Mouse (Mus musculus) heart, postnatal 10 days (tissue): ENCODE measurements around the gene Nans. TPM values are rescaled to one million over a fixed set of nuclear protein-coding genes. Genes with fewer than 3 reads are reported as not detected.

Source experiments
- DNase-seq, 2 experiments: peaks; one replicate each; pipeline ENCODE4 v3.0.0; 2021
- intact Hi-C: fragments of 180-260 bp; cut with DNase I; formaldehyde crosslinking; loops from one replicate; pipeline ENCODE4 v1.15.1; 2025
- total RNA-seq, 2 experiments: library from RNA; stranded (reverse); gene quantifications; 2 replicates each; pipeline ENCODE4 v1.2.3; 2021

Nans gene
- total RNA-seq, 2 experiments from 2014 or later, result 30.6 to 34.5 TPM

DNA sequence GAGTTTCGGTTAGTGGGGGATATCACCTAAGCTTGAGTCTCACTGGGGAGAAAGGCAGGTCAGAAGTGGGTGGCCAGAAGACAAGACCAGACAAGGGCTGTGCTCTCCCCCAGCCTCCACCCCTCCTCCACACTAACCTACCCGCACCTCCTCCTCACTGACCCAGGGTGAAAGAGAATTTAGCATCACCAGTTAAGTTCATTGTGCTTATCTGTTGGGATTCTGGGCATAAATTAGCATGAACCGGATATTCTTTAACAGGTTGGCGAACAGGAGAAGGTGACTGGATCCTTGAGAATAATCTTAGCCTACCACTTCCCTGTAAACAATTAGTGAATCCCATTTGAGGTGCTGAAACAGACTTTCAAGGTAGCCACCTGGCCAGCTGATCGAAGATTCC is 13.9 kb upstream of the Nans start:
- intact Hi-C loops, result no loop called here
- DNase-seq, result no peak

DNA sequence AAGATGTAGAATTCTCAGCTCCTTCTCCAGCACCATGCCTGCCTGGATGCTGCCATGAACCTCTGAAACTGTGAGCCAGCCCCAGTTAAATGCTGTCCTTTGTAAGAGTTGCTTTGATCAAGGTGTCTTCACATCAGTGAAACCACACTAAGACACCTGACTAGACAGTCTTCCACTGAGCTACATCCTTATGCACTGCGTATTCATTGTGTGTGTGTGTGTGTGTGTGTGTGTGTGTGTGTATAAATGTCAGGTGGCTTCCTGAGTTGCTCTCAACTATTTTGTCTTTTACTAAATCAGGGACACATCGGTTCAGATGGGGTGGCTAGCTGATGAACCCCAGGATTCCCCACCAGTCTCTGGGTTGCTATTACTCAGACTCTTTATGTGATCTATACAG is 10.0 kb upstream of the Nans start:
- intact Hi-C loops, result no loop called here
- DNase-seq, result no peak

GRCm38 (mm10) chr4:46485696-46486417 is 3.2 kb upstream of the Nans start:
- DNase-seq, result peak; percentile 85
- intact Hi-C loops, result loop anchor here (2.0 kb wide), 1 partner anchor 33 kb away; no protein-coding TSS in a partner anchor

DNA sequence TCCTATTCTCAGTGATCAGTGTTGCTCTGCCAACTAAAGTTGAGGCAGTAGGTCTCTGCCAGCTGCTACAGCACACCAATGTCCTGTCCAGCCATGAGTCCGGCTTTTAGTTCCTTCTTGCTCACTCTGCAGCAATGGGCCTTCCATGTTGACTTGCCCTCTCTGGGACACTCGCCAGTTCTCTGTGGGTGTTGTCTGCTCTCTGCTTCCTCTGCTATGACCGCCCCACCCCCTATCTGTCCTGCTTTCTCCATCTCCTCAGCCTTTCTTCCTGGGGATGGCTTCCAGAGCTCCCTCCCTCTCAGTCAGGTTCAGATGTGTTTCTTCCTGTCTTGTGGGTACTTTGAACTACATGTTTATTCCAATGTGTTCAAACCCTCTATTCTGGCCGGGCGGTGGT is 1.7 kb upstream of the Nans start:
- intact Hi-C loops, result loop anchor here (2.0 kb wide), 1 partner anchor 35 kb away; no protein-coding TSS in a partner anchor

DNA sequence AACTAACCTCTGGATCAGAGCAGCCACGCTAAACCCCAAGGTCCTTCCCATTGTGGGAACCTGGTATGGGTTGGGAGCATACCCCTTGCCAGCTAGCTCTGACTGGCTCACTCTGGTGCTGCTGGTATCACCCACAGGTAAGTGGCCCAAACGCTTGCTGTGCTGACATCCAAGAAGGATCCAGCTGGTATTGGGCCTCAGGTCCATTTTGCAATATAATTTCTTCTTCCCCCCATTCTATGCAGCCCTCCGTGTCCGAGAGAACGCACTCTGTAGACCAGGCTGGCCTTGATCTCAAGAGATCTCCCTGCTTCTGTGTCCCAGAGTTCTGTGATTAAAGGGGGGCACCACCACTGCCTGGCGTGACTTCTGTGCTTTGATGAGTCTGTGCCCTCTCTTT is 4.0 kb downstream of the Nans start:
- intact Hi-C loops, result no loop called here
- DNase-seq, result no peak

More for the DNA sequence above, 1.7 kb upstream of the Nans start:
- DNase-seq, result peak; percentile 73 to 77

- intact Hi-C loops, result loop anchor here (5.0 kb wide), 1 partner anchor 162 kb away; no protein-coding TSS in a partner anchor
- DNase-seq, result no peak
Measured at GRCm38 (mm10) chr4:46495543-46495942, 6.5 kb downstream of the Nans start.

DNA sequence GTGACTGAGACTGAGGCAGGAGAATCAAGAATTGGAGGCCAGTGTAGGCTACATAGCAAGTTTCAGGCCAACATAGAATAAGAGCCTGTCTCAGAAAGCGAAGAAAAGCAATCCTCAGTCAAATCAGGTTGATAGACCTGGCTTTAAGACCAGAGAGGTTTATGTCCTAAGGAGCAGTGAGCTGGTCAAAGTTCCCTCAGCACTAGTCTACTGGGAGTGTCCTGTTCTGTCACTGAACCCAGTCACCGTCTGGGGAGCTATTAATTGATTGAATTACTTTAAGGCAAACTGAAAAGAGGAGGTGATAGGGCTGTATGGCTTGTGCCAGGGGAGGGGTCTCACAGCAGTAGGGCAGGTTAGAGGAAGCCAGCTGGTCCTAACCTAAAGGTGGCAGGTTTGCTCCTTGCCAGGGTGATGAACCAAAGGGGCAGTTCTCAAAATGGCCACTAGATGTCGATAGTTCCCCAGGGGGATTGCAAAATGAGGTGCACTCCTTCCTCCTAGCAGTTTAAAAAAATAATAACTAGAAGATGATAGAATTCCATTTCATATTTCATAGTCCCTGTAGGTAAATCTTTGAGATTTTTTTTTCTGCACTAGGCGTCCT is 8.3 kb downstream of the Nans start:
- intact Hi-C loops, result loop anchor here (5.0 kb wide), 1 partner anchor 160 kb away; no protein-coding TSS in a partner anchor
- DNase-seq, result peak; percentile 80 to 88

GRCm38 (mm10) chr4:46498511-46498910 is 9.5 kb downstream of the Nans start:
- DNase-seq, result no peak
- intact Hi-C loops, result loop anchor here (5.0 kb wide), 1 partner anchor 159 kb away; no protein-coding TSS in a partner anchor

DNA sequence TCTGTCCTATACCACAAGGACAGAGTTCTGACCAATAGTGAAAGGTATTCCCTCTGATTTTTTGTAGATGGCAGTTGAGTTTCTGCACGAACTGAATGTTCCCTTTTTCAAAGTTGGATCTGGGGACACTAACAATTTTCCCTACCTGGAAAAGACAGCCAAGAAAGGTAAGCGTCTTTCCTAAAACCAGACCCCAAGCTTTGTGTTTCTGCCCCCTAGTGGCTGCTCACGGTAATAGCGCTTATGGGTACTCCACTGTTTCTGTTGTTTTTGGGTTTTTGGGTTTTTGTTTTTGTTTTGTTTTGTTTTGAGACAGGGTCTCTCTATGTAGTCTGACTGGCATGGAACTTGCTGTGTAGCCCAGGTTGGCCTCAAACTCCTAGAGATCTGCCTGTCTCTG is 9.9 kb downstream of the Nans start:
- peak in 1 of 2 experiments; percentile 63 for DNase-seq
- intact Hi-C loops, result loop anchor here (5.0 kb wide), 1 partner anchor 158 kb away; no protein-coding TSS in a partner anchor

- no peak for DNase-seq
- intact Hi-C loops, result no loop called here
Measured at GRCm38 (mm10) chr4:46502606-46503502, 13.8 kb downstream of the Nans start.

DNA sequence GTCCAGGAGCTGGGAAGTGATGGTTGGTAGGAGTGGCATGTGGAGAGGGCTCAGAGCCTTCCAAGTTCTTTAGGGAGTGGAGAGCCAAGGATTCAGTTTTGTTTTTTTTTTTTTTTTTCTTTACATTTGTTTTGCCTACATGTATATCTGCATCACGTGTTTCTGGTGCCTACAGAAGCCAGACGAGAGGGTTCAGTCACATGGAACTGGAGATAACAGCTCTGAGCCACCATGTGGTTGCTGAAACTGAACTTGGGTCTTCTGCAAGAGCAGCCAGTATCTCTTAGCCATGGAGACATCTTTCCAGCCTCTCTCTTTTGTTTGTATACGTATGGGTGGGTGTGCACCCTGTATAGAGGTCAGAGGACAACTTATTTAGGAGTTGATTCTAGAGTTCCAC is 14.8 kb downstream of the Nans start:
- DNase-seq, result no peak
- intact Hi-C loops, result no loop called here

DNA sequence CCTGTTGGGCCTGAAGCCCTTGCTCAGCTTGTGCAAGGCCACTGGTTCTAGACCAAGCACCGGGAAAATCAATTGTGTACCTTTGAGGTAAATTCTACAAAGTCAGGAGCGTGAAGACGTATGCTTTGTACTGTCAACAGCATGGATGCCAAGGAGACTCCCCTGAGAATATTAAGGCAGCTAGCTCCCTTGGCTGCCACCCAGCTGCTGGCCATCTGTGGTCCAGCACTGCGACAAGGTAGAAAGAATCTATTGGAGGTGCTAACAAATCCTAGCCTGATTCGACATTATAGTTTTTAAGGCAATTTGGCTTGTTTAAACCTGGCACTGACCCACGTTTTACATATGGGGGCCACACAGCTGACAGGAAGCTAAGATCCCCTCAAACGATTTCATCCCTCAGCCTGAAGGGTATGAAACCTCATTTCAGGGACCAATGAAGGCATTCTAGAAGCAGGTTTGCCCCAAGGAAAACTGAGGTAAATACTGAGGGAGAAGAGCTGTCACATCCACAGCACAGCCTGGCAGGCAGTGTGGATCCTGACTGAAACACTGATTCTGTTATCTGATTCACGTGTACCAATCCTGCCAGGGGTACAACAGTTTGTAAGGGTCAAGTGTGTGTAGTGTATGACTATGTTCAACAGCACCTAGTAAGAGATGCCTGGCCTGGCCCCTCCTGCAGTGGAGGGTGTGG is 16.5 kb downstream of the Nans start:
- DNase-seq, result no peak
- intact Hi-C loops, result no loop called here

DNA sequence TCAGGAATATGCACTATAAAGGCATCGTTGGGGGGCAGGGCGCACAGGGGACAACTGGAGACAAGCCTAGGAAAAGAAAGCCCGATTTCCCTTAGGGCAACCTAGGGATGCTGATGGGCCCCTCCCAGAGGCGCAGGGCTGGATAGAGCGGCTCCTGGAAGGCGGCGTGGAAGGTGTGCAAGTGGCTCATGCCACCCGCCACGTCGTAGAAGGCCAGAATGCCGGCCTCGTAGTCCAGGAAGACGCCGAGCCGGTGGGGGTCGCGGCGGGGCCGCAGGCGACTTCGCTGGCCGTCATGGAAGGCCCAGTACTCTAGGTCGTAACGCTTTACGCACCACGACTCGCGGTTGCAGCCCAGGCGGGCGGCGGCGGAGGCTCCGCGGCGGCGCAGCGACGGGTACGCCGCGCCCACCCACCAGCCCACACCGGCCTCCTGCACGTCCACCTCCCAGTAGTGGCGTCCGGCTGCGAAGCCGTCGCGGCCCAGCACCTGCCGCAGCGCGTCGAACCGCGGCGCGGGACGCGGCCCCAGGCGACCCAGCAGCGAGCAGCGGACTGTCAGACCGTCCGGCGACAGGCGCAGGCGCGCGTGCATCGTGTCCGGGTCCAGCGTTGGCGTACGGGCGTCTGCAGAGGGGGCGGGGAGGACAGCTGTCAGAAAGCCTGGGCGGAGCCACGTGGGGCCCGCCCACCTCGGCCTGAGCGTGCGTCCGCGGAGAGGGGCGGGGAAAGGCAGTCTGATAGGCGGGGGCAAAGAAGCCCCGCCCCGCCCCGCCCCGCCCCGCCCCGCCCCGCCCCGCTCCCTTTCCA is 18.0 kb downstream of the Nans start:
- peak; percentile 97 for DNase-seq
- intact Hi-C loops, result no loop called here

DNA sequence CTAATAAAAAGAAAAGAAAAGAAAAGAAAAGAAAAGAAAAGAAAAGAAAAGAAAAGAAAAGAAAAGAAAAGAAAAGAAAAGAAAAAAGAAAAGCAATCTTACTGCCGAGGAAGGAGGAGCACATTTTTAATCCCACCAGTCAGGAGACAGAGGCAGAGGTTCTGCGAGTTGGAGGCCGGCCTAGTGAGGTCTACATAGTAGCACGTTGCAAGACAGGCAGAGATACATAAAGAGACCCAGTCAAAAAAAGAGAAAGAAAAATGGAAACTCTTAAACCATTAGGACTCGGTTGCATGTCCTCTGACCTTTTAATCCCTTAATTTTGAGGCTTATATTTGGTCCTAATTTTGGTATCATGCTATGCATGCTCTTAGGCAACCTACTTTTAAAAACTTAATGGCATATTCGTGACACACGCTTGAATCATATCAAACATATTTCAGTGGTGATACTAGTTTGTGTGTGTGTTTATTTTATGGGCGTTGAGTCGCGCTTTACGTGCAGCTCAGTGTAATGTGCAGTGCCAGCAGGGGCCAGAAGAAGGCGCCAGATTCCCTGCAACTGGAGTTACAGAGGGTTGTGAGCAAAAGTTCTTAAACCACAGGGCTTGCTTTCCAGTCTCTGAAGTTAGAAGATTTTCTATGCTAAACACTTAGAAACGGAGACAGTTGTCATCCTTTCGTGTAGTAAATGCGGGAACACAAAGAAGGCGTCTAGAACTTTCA is 18.9 kb downstream of the Nans start:
- intact Hi-C loops, result loop anchor here (2.0 kb wide), 1 partner anchor 103 kb away; no protein-coding TSS in a partner anchor
- DNase-seq, result peak; percentile 87 to 91

GRCm38 (mm10) chr4:46520491-46520890 is 31.4 kb downstream of the Nans start:
- peak; percentile 38 to 47 for DNase-seq

DNA sequence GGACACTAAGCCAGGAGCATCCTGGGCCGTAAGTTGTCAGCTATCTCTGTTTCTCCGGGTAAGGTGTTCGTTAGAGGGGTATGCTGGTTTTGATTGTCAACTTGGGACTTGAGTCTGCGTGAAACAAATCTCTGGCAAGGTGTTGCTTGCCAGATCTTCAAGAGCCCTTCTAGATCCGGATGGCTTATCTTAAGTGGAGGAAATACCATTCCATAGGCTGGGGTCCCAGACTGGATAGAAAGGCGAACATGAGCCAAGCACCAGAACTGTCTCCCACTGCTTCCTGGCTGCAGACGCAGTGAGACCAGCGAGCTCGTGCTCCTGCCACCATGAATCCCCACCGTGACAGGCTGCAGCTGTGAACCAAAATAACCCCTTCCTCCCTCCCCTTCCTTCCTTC is 32.4 kb downstream of the Nans start:
- no peak for DNase-seq
- intact Hi-C loops, result no loop called here

More at GRCm38 (mm10) chr4:46520491-46520890, 31.4 kb downstream of the Nans start:
- intact Hi-C loops, result no loop called here

DNA sequence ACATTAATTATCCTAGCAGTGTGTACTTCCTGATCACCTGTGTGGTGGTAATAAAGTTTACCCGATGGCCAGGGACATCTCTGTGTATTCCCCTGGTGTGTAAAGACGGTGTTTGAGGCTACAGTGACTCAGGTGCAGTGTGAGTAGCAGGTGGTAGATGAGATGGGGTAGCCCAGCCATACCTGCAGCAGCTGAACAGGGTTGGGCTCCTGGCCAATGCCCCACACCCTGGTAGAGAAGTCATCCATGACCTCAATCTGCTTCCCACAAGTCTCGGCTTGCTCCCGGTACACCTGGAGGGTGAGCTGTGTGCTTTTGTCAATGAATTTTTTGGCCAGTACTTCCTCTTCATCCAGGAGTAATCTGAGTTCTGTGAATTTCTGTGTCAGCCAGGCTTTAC is 34.3 kb downstream of the Nans start:
- DNase-seq, result no peak
- intact Hi-C loops, result no loop called here

DNA sequence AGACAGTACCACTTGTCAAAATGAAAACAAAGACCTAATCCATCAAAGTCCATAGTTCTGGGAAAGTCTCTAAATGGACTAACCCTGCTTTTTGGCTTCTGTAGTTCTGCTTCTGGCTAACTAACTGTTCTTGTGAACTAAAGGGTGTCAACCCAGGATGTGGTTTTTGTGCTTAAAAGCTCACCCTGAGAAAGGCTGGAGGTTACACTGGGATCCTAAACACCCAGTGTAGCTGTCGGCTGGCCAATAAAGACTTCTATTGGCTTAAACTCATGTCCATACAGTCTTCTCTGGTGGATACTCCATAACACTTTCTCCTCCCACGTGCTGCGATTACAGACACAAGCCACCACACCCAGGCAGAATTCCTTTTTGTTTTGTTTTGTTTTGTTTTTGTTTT is 37.2 kb downstream of the Nans start:
- intact Hi-C loops, result no loop called here
- no peak for DNase-seq
